Mouse (Mus musculus) cortical plate, adult 2 months (tissue): ENCODE measurements around the gene Nudt2. TPM values are rescaled to one million over a fixed set of nuclear protein-coding genes. Genes with fewer than 3 reads are reported as not detected.

Experiments
- H3K27ac ChIP-seq: fragments of 200-500 bp; 2 replicates; pipeline ENCODE4 v1.5.1; 2012; ENCODE audit warnings: low read length, control low read depth, inconsistent platforms; ENCODE audit not compliant: insufficient read depth
- H3K4me1 ChIP-seq: fragments of 200-500 bp; 2 replicates; pipeline ENCODE4 v1.6.1; 2011; ENCODE audit warnings: low read length; ENCODE audit not compliant: control insufficient read depth, insufficient read depth
- H3K4me3 ChIP-seq: fragments of 200-500 bp; 2 replicates; pipeline ENCODE4 v1.5.1; 2011; ENCODE audit warnings: mild to moderate bottlenecking, low read length, control low read depth; ENCODE audit not compliant: insufficient read depth
- CTCF ChIP-seq: fragments of 200-500 bp; IDR thresholded peaks from 2 replicates; pipeline ENCODE4 v1.5.1; 2011; ENCODE audit warnings: mild to moderate bottlenecking, control low read depth, low read length; ENCODE audit not compliant: insufficient read depth; ENCODE audit errors: extremely low read depth
- POLR2A ChIP-seq: fragments of 200-500 bp; IDR thresholded peaks from 2 replicates; pipeline ENCODE4 v1.6.1; 2011; ENCODE audit warnings: mild to moderate bottlenecking, low read length, control low read depth; ENCODE audit not compliant: insufficient read depth; ENCODE audit errors: extremely low read depth
- polyA plus RNA-seq: library from polyadenylated mRNA; depleted of rRNA; stranded (reverse); fragments of >200 nt; gene quantifications from 2 replicates; pipeline ENCODE4 v1.2.3, GENCODE M21; 2012; rRNA removed

The Nudt2 gene
- polyA plus RNA-seq, 1 experiment = 46.5 TPM

DNA sequence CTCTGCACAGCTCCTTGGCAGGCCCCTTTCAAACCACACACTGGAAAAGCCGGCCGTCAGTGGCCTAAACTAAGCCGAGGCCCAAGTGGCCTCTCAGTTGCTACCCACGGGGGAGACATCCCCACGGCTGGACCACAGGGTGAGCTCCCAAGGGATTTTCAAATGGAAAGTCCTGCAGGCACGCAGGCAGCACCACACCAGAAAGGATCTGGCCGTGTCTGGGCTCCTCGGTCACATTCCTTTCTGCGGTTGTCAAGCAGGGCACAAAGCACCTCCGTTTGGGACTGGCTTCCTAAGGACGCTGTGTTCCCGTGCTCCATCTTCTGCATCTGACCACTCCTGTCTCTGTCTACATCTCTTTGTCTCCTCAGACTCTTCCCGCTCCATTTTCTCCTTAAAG, 62.1 kb downstream of the Nudt2 start:
- TF ChIP-seq POLR2A (no peak), CTCF (no peak)
- Histone ChIP-seq H3K27ac (no peak overlapping the region), H3K4me1 (peaks cover 6% of the 10 kb centered on the region; the same call in 1 of the 2 replicates), H3K4me3 (no peak overlapping the region)

DNA sequence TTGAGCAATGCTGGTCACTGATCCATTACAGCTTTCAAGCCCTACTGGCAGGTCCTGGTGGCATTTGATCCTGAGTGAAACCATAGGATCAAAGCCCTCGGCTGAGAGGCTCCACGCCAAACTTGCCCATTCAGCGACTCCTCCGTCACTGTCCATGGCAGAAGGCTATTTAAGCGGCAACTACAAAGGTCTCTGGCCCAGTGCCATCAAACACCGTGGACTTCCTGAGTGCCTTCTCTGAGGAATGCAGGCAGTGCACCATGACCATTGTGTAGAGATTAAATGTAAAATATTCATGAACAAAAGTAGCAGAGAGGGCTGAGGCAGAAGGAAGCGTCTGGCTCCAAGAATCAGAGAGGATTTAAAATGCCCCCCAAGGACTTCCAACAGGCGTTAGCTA, 63.0 kb downstream of the Nudt2 start:
- Histone ChIP-seq H3K27ac (no peak overlapping the region), H3K4me1 (peaks cover 9% of the 10 kb centered on the region), H3K4me3 (no peak overlapping the region)
- TF ChIP-seq POLR2A (no peak), CTCF (no peak)

Other genes with a start within 250 kb of the Nudt2 start
- gene Ubap2, start 190.0 kb upstream of the Nudt2 start, polyA plus RNA-seq = 21.8 and 26.2 TPM in 2 replicates
- gene Dcaf12, start 150.3 kb upstream of the Nudt2 start, polyA plus RNA-seq = 33.1 and 34.1 TPM in 2 replicates
- 44.0 and 47.7 TPM in 2 replicates for gene Ubap1, start 116.2 kb upstream of the Nudt2 start, polyA plus RNA-seq
- gene Kif24, start 264 bp upstream of the Nudt2 start, polyA plus RNA-seq = 0.56 and 0.61 TPM in 2 replicates
- 24.2 and 24.8 TPM in 2 replicates for gene AI464131, start 37.9 kb downstream of the Nudt2 start, polyA plus RNA-seq
- gene 1110017D15Rik, start 52.2 kb downstream of the Nudt2 start, polyA plus RNA-seq = 4.6 and 4.9 TPM in 2 replicates
- gene Fam219a, start 104.4 kb downstream of the Nudt2 start, polyA plus RNA-seq = 159 and 165 TPM in 2 replicates
- 9.8 and 12.5 TPM in 2 replicates for gene Dnaic1, start 104.6 kb downstream of the Nudt2 start, polyA plus RNA-seq
- gene Enho, start 175.2 kb downstream of the Nudt2 start, polyA plus RNA-seq = 88.2 and 97.6 TPM in 2 replicates
- gene Cntfr, start 231.9 kb downstream of the Nudt2 start, polyA plus RNA-seq = 59.8 and 67.8 TPM in 2 replicates
- gene Il11ra1, start 234.8 kb downstream of the Nudt2 start, polyA plus RNA-seq = 50.6 and 51.6 TPM in 2 replicates
- gene Rpp25l, start 248.4 kb downstream of the Nudt2 start, polyA plus RNA-seq = 31.6 and 37.4 TPM in 2 replicates